Mouse (Mus musculus): ENCODE data around the gene H2al1f. TPM values are rescaled to one million over a fixed set of nuclear protein-coding genes. Genes with fewer than 3 reads are reported as not detected.

Gene H2al1f
- total and polyA plus RNA-seq, 3 experiments: not detected

DNA sequence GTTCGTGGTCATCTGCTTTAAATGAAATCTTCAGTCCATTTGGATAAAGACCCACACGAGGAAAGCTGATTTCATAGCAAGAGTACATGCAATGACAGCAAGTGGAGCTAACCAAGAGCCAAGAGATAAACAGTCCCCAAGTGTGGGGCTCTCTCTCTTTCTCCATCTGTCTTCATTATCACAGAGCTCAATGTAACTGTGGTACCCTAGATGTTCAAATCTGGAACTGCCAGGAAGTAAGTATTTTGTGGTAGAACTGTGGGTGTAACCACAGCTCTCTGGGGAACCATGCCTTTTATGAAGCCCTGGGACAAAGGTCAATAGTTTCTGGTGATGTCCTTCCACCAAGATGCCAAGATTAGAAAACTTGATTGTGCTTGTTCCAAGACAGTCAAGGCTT, 34.2 kb upstream of the H2al1f start:
- Histone ChIP-seq H3K79me2 (ENCODE audit: control insufficient read depth, insufficient read depth, low read length, poor library complexity) (no peaks in the 10 kb centered on the region), H3K27me3 (ENCODE audit: control insufficient read depth in 1 of 2, insufficient read depth in 2 of 2, low read length in 2 of 2) (no peaks in the 10 kb centered on the region), H3K4me3 (ENCODE audit: control insufficient read depth in 1 of 2, insufficient read depth in 1 of 2, low read depth in 2 of 2, low read length in 2 of 2) (no peak overlapping the region), H3K36me3 (ENCODE audit: control insufficient read depth in 1 of 2, insufficient read depth in 2 of 2, low read length in 2 of 2) (no peaks in the 10 kb centered on the region), H3K27ac (ENCODE audit: control insufficient read depth, low read depth, low read length) (no peak overlapping the region), H3K4me1 (ENCODE audit: control insufficient read depth in 1 of 2, insufficient read depth in 2 of 2, low read length in 2 of 2) (no peaks in the 10 kb centered on the region), H3K9ac (ENCODE audit: control insufficient read depth, low read depth, low read length, poor library complexity, severe bottlenecking) (no peak overlapping the region), H3K9me3 (replicated peaks; ENCODE audit: insufficient read depth, low read length) (no peaks in the 10 kb centered on the region)
- TF ChIP-seq NELFE (IDR thresholded peaks at IDR 0.05; ENCODE audit: low read depth, low read length) (no peak), RAD21 (IDR thresholded peaks at IDR 0.05; ENCODE audit: low read depth, low read length) (no peak), MEF2A (IDR thresholded peaks at IDR 0.05; ENCODE audit: extremely low read depth, insufficient replicate concordance, low read depth, low read length, poor library complexity, severe bottlenecking) (no peak), MAX (IDR thresholded peaks at IDR 0.05; ENCODE audit: low read length) (no peak), CTCF (IDR thresholded peaks at IDR 0.05 in 2 of 3, conservative IDR thresholded peaks at IDR 0.05 in 1 of 3; ENCODE audit: control insufficient read depth in 1 of 3, insufficient read depth in 1 of 3, low read depth in 2 of 3, low read length in 3 of 3, poor library complexity in 1 of 3, severe bottlenecking in 1 of 3) (no peak), MAZ (IDR thresholded peaks at IDR 0.05; ENCODE audit: low read depth, low read length) (no peak), USF1 (IDR thresholded peaks at IDR 0.05; ENCODE audit: low read depth, low read length) (no peak), E2F4 (IDR thresholded peaks at IDR 0.05; ENCODE audit: borderline replicate concordance, low read depth, low read length) (no peak), MYB (IDR thresholded peaks at IDR 0.05; ENCODE audit: low read depth, low read length) (no peak), JUND (IDR thresholded peaks at IDR 0.05; ENCODE audit: low read depth, low read length) (no peak), POLR2AphosphoS2 (IDR thresholded peaks at IDR 0.05; ENCODE audit: low read length) (no peak), BHLHE40 (IDR thresholded peaks at IDR 0.05; ENCODE audit: borderline replicate concordance, low read depth, low read length) (no peak), KAT2A (conservative IDR thresholded peaks at IDR 0.05; ENCODE audit: low read depth, low read length) (no peak), TCF12 (IDR thresholded peaks at IDR 0.05; ENCODE audit: low read depth, low read length) (no peak), CHD2 (IDR thresholded peaks at IDR 0.05; ENCODE audit: low read length) (no peak), EP300 (IDR thresholded peaks at IDR 0.05; ENCODE audit: low read depth in 1 of 2, low read length in 2 of 2) (no peak)
- no peak for DNase-seq (ENCODE audit: low read depth, low spot score)

DNA sequence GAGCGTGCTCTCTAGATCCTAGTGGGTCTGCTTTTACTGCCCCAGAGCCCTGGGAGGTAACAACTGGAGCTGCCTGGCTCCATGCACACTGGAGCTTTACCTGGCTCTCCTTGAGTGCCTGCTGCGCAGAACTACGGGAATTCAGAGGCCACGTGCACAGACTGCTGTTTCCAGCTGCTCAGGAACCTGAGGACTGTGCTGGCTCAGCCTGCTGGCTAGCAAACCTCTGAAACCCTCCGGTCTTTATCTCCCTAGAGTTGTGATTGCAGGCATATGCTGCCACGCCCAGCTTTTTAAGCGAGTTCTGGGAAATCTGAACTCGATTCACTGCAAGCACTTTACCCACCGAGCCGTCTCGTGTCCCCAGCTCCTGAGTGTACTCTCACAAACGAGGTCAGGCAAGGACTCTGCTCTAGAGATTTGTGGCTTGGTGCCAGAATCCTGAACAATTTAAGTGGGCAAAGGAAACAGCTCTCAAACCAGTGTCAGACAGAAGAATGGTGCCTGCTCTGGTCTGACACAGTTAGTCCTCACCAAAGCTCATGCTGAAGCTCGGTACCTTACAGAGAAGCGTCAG, 26.6 kb upstream of the H2al1f start:
- Histone ChIP-seq H3K4me1 (ENCODE audit: control insufficient read depth in 1 of 2, insufficient read depth in 2 of 2, low read length in 2 of 2) (no peaks in the 10 kb centered on the region), H3K27ac (ENCODE audit: control insufficient read depth, low read depth, low read length) (no peak overlapping the region), H3K9ac (ENCODE audit: control insufficient read depth, low read depth, low read length, poor library complexity, severe bottlenecking) (no peak overlapping the region), H3K79me2 (ENCODE audit: control insufficient read depth, insufficient read depth, low read length, poor library complexity) (no peaks in the 10 kb centered on the region), H3K4me3 (ENCODE audit: control insufficient read depth in 1 of 2, insufficient read depth in 1 of 2, low read depth in 2 of 2, low read length in 2 of 2) (no peak overlapping the region), H3K36me3 (ENCODE audit: control insufficient read depth in 1 of 2, insufficient read depth in 2 of 2, low read length in 2 of 2) (no peaks in the 10 kb centered on the region), H3K27me3 (ENCODE audit: control insufficient read depth in 1 of 2, insufficient read depth in 2 of 2, low read length in 2 of 2) (no peaks in the 10 kb centered on the region), H3K9me3 (replicated peaks; ENCODE audit: insufficient read depth, low read length) (no peaks in the 10 kb centered on the region)
- TF ChIP-seq TAL1 (IDR thresholded peaks at IDR 0.05; ENCODE audit: low read length) (no peak), NRF1 (IDR thresholded peaks at IDR 0.05; ENCODE audit: insufficient read depth, low read depth, low read length, poor library complexity, severe bottlenecking) (no peak), TBP (IDR thresholded peaks at IDR 0.05; ENCODE audit: low read depth, low read length) (no peak), EP300 (IDR thresholded peaks at IDR 0.05; ENCODE audit: low read depth in 1 of 2, low read length in 2 of 2) (no peak), MEF2A (IDR thresholded peaks at IDR 0.05; ENCODE audit: extremely low read depth, insufficient replicate concordance, low read depth, low read length, poor library complexity, severe bottlenecking) (no peak), RAD21 (IDR thresholded peaks at IDR 0.05; ENCODE audit: low read depth, low read length) (no peak), RCOR1 (IDR thresholded peaks at IDR 0.05; ENCODE audit: low read depth, low read length) (no peak), E2F4 (IDR thresholded peaks at IDR 0.05; ENCODE audit: borderline replicate concordance, low read depth, low read length) (no peak), ZNF384 (IDR thresholded peaks at IDR 0.05; ENCODE audit: low read depth, low read length) (no peak), MAFK (IDR thresholded peaks at IDR 0.05; ENCODE audit: borderline replicate concordance, low read depth, low read length) (no peak), CHD2 (IDR thresholded peaks at IDR 0.05; ENCODE audit: low read length) (no peak), MXI1 (IDR thresholded peaks at IDR 0.05; ENCODE audit: low read depth, low read length) (no peak), POLR2A (IDR thresholded peaks at IDR 0.05; ENCODE audit: control insufficient read depth in 1 of 2, insufficient read depth in 1 of 2, low read depth in 1 of 2, low read length in 2 of 2, poor library complexity in 1 of 2) (no peak), POLR2AphosphoS2 (IDR thresholded peaks at IDR 0.05; ENCODE audit: low read length) (no peak), CTCF (IDR thresholded peaks at IDR 0.05 in 2 of 3, conservative IDR thresholded peaks at IDR 0.05 in 1 of 3; ENCODE audit: control insufficient read depth in 1 of 3, insufficient read depth in 1 of 3, low read depth in 2 of 3, low read length in 3 of 3, poor library complexity in 1 of 3, severe bottlenecking in 1 of 3) (no peak), ZC3H11A (IDR thresholded peaks at IDR 0.05; ENCODE audit: low read depth, low read length) (no peak), TCF12 (IDR thresholded peaks at IDR 0.05; ENCODE audit: low read depth, low read length) (no peak), USF1 (IDR thresholded peaks at IDR 0.05; ENCODE audit: low read depth, low read length) (no peak), UBTF (IDR thresholded peaks at IDR 0.05; ENCODE audit: borderline replicate concordance, insufficient read depth, low read depth, low read length) (no peak)
- no peak for DNase-seq (ENCODE audit: low read depth, low spot score)
